8 mouse cellular contexts compared by ENCODE assay signal in the genomic region with DNA sequence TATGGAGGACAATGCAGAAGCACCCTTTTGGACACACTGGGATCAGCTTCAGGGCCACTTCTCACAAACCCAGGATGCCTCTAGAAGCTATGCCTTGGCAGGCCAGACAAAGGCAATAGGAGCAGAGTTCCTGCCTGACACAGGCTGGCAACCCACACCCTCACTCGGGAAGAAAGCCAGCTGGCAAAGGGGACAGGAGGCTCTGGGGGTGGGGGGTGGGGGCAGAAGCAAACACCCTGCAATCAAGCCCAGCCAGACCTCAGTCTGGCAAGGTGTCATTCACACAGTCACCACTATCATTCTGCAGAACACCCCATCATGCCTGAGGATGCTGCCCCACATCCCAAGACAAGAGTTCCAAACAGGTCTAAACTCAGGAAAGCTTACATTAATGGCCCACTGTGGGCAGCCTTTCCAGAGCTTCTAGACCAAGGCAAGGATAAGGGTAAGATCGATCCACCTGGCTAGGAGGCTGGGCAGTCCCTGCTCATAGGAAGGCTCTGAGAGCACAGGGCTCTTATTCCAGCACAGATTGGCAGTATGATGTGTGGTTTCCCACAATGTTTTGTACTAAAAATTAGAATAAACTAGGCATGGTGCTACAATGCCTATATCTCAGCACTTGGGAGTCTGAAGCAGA.
DNase-seq lines count a peak whose midpoint lies in the region; ATAC-seq and TF ChIP-seq lines count a peak whose summit lies in the region.

No protein-coding gene starts in this region.

- H3K9me3 ChIP-seq in hindbrain, embryonic 12.5 days (replicated peaks) = no peaks in the 10 kb centered on the region
- H3K9me3 ChIP-seq in hindbrain, embryonic 16.5 days (ENCODE audit: control insufficient read depth, low read length) = no peaks in the 10 kb centered on the region
- no peaks in the 10 kb centered on the region for H3K9me3 ChIP-seq in heart, embryonic 16.5 days (replicated peaks; ENCODE audit: control insufficient read depth, low read length)

- peak; percentile 16; the same call in 1 of the 2 replicates for TF ChIP-seq CTCF in cerebellum, adult 2 months (IDR thresholded peaks at IDR 0.05; ENCODE audit: borderline replicate concordance, insufficient read depth, low read depth, low read length)

- H3K4me3 ChIP-seq in hindbrain, embryonic 12.5 days = no peak overlapping the region
- no peak overlapping the region for H3K4me3 ChIP-seq in hindbrain, embryonic 16.5 days (ENCODE audit: low read length)
- H3K4me3 ChIP-seq in cerebellum, adult 2 months (replicated peaks; ENCODE audit: insufficient read depth, low read depth, low read length) = no peak overlapping the region
- no peak overlapping the region for H3K4me3 ChIP-seq in heart, embryonic 16.5 days (ENCODE audit: low read length)

- peaks cover 60% of the 10 kb centered on the region for H3K4me1 ChIP-seq in hindbrain, embryonic 12.5 days
- H3K4me1 ChIP-seq in hindbrain, embryonic 16.5 days (ENCODE audit: control insufficient read depth, insufficient read depth, low read depth, low read length) = peaks cover 53% of the 10 kb centered on the region
- peaks cover 86% of the 10 kb centered on the region for H3K4me1 ChIP-seq in cerebellum, adult 2 months (ENCODE audit: control insufficient read depth, insufficient read depth, low read length)
- H3K4me1 ChIP-seq in heart, embryonic 16.5 days (ENCODE audit: control insufficient read depth, insufficient read depth, low read length) = peaks cover 100% of the 10 kb centered on the region

- peak overlapping the region; percentile 85; the same call in 1 of the 2 replicates for H3K27ac ChIP-seq in hindbrain, embryonic 12.5 days
- no peak overlapping the region for H3K27ac ChIP-seq in hindbrain, embryonic 16.5 days (ENCODE audit: low read depth, low read length)
- H3K27ac ChIP-seq in cerebellum, adult 2 months (ENCODE audit: insufficient read depth, low read length) = peak overlapping the region; percentile 70
- peak overlapping the region; percentile 94 for H3K27ac ChIP-seq in heart, embryonic 16.5 days (ENCODE audit: low read length)

- H3K9ac ChIP-seq in hindbrain, embryonic 12.5 days = no peak overlapping the region
- H3K9ac ChIP-seq in hindbrain, embryonic 16.5 days (ENCODE audit: low read depth, low read length) = no peak overlapping the region
- H3K9ac ChIP-seq in heart, embryonic 16.5 days (ENCODE audit: low read length) = peak overlapping the region; percentile 70; the same call in 1 of the 2 replicates

- H3K27me3 ChIP-seq in hindbrain, embryonic 12.5 days = no peaks in the 10 kb centered on the region
- H3K27me3 ChIP-seq in hindbrain, embryonic 16.5 days (replicated peaks; ENCODE audit: control insufficient read depth, insufficient read depth, low read length) = no peaks in the 10 kb centered on the region
- H3K27me3 ChIP-seq in cerebellum, adult 2 months (ENCODE audit: control insufficient read depth, insufficient read depth, low read length) = no peaks in the 10 kb centered on the region
- no peaks in the 10 kb centered on the region for H3K27me3 ChIP-seq in heart, embryonic 16.5 days (ENCODE audit: control insufficient read depth, insufficient read depth, low read length)

- no peak overlapping the region for H3K4me2 ChIP-seq in hindbrain, embryonic 12.5 days (replicated peaks)
- H3K4me2 ChIP-seq in hindbrain, embryonic 16.5 days (ENCODE audit: low read length) = no peak overlapping the region
- H3K4me2 ChIP-seq in heart, embryonic 16.5 days (ENCODE audit: low read depth, low read length) = peak overlapping the region; percentile 39

- DNase-seq in 3T3-L1 (ENCODE audit: low read depth, low spot score) = peak; percentile 54
- DNase-seq in cerebellum, adult 2 months = peak; percentile 85 to 89
- peak; percentile 65 for DNase-seq in lung, postnatal 25 days (ENCODE audit: low spot score)
- DNase-seq in urinary bladder, postnatal 10 days (ENCODE audit: low spot score) = no peak

- ATAC-seq in hindbrain, embryonic 12.5 days (ENCODE audit: low FRiP score) = no peak
- no peak for ATAC-seq in hindbrain, embryonic 16.5 days
- ATAC-seq in heart, embryonic 16.5 days (replicated peaks; ENCODE audit: extremely low read depth, insufficient read depth, low FRiP score) = peak; percentile 49
- no peak for ATAC-seq in frontal cortex, adult (ENCODE audit: low TSS enrichment)

- TF ChIP-seq POLR2A in cerebellum, adult 2 months (IDR thresholded peaks at IDR 0.05; ENCODE audit: borderline replicate concordance, insufficient read depth, low read length) = no peak

- WGBS in hindbrain, embryonic 12.5 days = 71% methylated on average over 2 of the region's 2 CpGs
- 57% methylated on average over 2 of the region's 2 CpGs for WGBS in hindbrain, embryonic 16.5 days
- WGBS in cerebellum, adult 2 months = 14% methylated on average over 2 of the region's 2 CpGs
- WGBS in heart, embryonic 16.5 days = 49% methylated on average over 2 of the region's 2 CpGs

- H3K36me3 ChIP-seq in hindbrain, embryonic 12.5 days = no peaks in the 10 kb centered on the region
- no peaks in the 10 kb centered on the region for H3K36me3 ChIP-seq in hindbrain, embryonic 16.5 days (ENCODE audit: control insufficient read depth, insufficient read depth, low read length)
- H3K36me3 ChIP-seq in heart, embryonic 16.5 days (ENCODE audit: control insufficient read depth, insufficient read depth) = no peaks in the 10 kb centered on the region
